Mouse (Mus musculus): ENCODE data around the gene Bicc1.

Gene Bicc1

DNA sequence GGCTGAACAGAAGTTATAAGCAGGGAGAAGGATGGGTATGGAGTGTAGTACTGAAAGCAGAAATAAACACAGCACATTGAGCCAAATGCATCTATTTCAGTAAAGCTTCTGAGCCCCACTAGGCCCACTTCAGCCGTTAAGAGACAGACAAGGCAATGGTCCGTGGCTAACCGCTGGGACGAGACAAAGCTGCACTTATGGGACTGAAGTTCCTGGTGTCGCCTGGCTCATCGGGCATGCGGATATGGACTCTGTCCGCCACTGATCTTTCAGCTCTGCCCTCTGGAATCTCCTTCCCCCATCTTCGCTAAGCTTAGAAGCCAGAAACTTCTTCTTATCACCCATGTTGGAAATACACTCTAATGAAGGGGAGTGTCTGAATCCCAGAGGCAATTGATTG lies 106.8 kb downstream of the Bicc1 start:
- no peak for DNase-seq (ENCODE audit: low read depth)

DNA sequence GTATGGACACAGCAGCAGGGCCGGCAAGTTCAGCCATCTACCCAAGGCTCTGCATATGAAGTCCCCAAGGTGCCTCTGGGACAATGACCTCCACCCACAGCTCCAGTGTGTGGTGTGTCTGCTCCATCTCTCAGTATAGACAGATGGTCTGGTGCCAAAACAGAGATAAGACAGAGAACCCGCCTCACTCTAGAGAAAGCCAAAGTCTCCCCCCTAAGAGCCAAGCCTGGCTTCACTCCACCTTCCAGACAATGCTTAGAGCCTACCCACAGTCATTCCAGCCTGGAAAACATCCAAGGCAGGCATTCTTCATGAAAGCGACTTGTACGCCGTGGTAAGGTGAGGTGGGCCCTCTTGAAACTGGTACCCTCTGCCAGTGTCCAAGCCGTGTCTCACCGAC lies 107.3 kb downstream of the Bicc1 start:
- no peak for DNase-seq (ENCODE audit: low read depth)

DNA sequence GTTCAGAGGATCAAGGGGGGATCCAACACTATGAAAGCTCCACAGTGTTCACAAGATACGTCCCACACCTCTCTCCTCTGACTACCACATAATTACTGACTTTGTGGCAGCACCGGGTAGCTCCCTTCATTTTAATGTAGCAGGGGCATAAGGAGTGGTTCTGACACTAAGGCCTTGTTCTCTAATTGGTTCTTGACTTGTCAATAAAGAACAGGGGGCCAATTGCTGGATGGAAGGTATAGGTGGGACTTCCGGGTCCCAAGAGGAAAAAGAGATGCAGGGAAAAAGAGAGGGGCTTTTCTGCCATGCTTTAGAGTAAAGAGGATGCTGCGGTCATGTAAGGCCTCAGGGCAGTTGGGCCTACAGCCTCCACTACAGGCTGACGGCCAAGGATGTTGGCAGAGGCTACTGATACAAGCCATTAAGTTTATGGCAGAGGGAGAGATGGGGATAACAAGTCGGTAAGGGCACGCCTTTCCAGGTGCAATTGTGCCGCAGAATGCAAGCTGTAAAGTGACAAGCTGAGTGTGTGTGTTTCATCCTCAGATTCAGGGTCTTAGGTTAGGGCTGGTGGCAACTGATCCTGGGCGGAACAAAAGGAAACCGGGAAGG lies 108.7 kb downstream of the Bicc1 start:
- DNase-seq (ENCODE audit: low read depth) = no peak

DNA sequence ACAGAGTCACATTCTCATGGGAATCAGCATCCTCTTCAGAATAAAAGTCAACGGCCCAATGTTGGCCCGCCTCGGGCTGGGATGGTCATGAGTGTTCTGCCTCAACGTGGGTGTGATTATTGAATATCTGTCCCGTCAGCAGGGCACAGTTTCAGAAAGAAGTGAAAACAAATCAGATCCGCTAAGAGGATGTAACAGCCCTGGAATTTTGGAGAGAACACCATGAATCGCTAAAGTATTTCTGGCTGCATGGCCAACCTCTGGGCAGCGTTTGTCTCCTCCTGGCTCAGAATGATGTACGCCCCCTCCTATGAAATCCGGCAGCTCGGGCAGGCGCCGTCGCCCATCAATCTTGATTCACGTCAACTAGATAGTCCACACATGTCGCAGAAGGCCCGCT lies 110.2 kb downstream of the Bicc1 start:
- DNase-seq (ENCODE audit: low read depth) = no peak

DNA sequence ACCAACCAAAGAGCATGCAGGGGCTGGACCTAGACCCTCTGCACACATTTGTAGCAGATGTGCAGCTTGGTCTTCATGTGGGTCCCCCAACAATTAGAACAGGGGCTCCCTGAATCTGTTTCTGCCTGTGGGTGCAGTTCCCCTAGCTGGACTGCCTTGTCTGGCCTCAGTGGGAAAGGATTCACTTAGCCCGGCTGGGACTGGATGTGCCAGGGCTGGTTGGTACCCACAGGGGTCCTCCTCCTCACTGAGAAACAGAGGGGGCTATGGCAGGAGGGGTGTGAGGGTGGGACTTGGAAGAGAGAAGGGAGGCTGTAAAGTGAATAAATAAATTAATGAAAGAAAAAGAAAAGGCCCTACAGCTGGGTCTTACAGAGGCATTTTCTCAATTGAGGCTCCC lies 115.1 kb downstream of the Bicc1 start:
- DNase-seq (ENCODE audit: low read depth) = no peak

DNA sequence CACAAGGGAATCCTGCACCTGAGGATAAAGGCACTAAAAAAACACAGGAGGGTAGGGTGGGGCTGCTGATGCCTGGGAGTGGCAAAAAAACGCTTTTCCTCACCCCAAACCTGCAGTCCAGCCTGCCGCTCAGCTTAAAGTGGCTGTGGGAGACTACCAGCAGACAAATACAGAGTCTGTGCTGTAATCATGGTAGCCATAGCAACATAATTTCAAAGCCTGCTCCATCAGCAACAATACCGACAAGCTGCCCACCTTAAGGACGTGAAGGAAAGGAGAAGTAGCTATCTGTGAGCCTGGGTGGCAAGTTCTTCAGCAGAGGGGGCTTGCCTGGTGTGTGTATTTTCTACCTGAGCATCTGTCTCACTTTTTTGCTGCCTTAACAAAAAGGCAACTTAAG lies 117.6 kb downstream of the Bicc1 start:
- DNase-seq (ENCODE audit: low read depth) = no peak

DNA sequence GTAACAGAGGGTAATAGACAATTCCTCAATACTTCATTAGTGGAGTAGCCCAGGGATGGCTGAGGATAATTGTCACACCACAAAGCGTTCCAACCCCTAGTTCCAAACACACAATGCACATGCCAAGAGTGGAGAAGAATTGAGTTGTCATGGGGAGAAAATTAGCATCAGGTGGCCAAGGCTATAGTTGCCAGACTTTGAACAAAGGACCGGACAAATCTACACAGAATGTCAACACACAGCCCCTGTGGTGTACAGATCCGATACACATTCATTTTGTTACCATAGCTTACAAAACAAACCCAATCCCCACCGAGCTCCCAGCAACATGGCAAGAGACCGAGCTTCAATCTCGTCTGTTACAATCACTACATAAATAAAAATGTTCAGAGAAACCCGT lies 123.0 kb downstream of the Bicc1 start:
- no peak for DNase-seq (ENCODE audit: low read depth)

DNA sequence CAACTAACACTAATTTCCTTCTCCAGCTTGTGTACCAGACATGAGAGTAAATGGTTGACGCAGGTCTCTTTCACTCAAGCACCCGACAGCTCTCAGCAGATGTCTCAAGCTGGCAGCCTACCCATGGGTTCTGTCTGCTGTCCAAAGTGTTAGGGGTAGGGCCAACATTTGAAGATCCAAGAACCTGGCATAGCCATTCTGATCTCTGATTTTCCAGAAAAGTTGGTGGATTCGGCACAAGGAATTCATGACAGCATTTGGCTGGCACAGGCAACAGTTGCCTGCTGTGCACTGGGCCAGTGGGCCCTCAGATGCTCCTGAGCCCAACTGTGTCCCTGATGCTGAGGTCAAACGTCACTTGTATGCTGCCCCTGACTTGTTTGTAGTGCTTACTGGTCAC lies 130.5 kb downstream of the Bicc1 start:
- DNase-seq (ENCODE audit: low read depth) = no peak

DNA sequence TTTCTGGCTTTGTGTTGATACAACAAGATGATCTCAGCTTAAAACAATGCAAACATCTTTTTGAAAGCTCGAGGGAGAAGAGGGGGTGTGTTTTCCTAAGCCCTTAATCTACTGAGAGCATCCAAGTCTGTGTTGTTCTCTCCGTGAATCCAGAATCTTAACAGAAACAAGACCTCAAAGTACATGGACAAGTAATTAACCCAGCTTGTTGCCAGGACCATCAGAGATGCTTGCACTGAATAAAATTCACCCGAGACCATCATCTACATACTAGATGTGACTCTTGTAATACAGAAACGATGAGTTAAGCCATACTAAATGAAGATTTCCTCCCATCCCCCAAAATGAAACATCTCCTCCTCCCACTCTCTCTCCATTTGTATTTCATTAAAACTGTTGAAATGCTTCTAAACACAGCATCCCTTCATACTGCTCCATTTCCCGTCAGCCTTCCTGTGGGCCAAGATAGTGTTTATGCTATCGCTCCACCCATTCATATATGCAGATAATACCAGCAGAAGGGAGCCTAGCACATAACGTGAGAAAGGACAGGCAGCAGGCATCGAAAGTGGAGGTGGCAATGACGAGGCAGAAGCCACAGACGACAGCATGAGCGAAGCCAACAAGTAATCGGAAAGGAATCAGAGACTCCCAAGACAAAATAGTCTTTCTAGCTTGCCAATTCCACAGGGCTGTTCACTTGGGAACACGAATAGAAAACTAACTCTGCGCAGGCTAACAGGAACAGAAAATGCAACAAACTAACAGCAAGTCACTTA lies 131.2 kb downstream of the Bicc1 start:
- no peak for DNase-seq (ENCODE audit: low read depth)

DNA sequence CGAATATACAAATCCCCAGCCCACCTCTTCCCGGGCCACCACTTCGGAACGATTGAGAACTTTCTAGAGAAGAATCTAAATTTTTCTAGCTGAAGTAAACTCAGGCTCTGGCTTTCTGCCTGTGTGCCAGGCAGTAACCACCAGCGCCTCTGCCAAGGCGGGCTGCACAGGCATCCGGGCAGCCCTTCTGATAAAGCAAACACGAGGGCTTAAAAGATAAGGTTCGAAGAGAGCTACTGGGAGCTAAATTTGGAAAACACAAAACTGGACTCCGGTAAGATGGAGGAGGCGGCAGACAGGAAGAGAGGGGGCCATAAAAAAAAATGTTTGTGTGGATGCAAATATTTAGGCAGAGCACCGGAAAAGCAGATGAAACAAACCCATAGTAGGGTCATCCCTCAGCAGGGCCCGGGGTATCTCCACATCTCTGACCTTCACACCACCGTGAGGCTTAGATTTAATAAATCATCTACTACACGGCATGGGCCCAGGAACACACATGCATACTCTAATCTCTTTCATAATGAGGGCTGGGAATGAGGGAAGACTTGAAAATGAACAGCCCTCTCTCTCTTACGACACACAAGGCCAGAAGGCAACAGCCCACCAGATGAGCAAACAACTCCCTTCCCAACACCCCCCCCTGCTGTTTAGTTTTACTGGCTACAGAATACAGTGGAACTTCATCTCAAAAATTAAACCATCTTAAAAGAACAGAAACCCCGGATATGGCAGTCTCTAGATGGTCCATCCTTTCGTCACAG lies 134.2 kb downstream of the Bicc1 start:
- no peak for DNase-seq (ENCODE audit: low read depth)

DNA sequence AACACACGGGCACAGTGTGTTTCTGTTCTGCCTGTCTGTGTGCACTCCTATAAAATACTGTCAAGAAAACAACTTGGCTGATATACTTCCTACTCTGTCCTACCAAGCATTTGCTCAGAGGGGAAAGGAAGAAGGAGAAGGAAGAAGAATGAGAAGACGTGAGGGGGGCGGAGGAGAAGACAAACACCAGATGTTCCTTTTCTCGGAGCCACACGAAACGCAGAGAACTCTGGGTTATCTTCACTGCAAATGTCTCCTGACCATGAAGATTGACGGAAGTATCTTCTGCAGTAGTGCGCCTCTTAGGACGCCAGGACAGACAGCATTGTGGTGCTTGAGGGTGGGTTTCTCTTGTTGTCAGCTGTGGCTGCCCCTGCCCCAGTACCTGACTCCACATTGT lies 134.8 kb downstream of the Bicc1 start:
- no peak for DNase-seq (ENCODE audit: low read depth)

DNA sequence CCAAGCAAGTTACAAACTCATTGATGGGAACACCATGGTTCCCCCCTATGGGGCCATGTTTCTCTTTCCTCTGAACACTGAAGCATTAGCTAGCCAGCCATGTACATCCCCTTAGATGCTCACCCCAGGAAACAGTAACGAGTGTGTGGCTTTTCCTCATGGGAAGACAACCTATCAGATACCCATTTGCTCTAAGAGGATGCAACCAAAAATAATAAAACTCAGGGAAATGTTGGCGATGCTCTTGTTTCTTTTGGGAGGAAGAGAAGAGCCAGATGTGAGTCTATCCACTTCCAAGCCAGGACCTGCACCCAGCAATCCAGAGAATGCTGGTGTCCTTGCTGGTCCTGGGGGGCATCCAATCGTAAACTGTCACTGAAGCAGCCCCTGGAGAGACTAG lies 136.0 kb downstream of the Bicc1 start:
- DNase-seq (ENCODE audit: low read depth) = no peak

DNA sequence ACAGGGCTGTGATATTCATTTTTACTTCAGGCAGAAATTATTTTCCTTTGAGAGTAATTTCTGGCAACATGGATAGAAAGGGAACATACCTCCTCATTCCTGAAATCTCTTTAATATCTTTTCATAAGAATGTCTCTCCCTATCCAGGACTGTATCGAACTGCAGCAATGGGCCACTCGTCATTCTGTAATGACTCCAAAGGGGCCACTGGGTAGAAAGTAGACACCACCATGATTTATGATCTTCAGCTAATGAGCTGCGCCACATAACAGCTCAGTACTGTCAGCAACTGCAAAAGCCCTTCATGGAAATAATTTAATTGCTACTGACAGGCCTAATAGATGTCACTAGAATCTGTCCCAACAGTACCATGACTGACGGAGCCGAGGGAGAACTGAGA lies 139.0 kb downstream of the Bicc1 start:
- no peak for DNase-seq (ENCODE audit: low read depth)

DNA sequence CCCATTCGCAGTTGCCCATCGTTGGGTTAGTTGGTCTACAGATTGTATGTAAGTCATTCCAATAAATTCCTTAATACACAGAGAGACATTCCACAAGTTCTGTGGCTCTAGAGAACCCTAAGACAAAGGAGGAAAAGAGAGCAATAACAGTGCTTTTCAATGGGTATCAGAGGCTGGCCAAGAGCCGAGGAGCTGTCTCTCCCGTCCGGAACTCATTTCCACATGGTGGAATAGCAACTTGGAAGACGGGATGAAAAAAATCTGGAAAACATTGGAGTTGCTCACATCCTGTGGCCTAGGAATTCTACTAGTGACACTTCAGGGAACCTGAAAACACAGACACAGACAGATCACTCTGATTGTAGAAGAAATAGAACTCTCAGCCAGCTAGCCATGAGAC lies 139.7 kb downstream of the Bicc1 start:
- DNase-seq (ENCODE audit: low read depth) = no peak

DNA sequence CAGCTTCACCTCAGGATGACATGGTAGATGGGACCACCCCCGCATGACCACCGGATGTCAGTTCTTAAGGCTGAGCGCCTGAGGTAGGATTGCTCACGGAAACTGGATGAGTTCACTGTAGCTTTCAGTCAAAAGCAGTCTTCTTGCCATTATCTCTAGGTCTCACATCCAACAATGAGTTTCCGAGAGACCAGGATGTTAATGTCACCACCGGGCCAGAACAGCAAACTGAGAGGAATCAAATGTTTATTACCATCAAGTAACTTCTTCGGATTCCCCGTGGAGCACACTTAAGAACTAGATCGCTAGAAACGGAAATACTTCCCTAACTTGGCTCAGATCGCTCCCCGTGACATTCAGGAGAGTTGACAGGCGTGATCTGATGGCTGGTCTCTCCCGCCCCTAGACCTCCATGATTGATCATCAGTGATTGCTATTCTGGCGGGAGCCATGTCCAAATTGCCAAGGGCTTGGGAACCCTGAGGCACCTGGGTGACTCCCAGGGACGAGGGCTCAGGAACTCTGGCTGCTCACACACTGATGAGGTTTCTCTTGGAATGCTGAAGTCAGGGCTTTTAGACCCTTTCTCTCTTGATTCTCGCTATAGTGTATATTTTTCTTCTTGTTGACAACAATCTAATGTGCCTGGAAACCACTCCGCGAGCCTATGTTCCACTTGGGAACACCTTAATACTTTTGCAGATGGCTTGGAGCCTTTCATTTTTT lies 149.6 kb downstream of the Bicc1 start:
- no peak for DNase-seq (ENCODE audit: low read depth)

DNA sequence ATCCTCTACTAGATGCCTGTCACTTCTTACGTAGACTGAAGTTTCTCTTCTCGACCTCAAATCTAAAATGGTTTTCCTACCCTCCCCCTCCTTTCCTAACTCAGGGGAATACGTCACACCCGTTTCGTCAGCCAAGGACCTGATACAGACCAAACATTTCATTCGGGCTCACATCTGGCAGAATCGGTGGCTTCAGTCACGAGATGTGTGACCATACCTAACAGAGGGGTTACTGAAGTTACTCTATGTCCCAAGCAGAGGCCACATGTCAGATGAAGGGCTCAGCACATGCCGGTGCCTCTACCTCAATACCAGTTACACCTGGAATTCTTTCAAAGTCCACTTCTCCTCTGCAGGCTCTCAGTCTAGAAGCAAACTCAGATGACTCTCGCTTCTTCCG lies 150.8 kb downstream of the Bicc1 start:
- no peak for DNase-seq (ENCODE audit: low read depth)

DNA sequence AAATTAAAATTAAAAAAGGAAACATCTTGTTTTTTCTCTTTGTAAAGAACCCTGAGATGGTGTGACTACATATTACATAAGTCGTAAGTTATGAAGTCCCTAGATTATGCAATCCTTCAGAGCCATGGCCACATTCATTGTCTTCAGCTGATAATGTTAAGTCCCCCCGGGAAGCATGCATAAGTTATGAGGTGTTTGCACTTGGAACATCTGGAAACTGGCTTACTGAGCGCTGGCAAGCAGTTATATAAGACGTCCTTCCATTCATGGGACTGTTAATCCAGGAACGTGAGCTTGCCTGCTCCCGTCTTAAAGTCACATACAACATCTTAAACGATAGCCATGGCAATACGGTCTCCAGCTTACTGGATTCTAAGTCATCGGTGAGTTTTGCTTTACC lies 151.5 kb downstream of the Bicc1 start:
- no peak for DNase-seq (ENCODE audit: low read depth)

DNA sequence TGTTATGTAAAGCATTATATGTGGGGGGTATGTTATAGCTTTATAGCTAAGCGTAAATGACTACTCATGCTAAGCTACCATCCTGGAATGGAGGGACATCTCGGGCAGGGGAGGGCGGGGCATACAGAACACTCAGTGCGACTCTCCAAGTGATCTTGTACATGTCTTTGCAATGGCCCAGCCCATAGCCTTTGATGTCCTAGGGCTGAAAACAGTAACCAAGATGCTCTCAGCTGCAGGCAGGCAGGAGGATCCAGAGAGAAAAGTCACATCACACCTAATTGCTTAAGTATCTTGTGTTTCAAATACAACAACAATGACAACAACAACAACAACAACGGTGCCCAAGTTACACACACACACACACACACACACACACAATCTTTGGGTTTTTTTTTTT lies 152.0 kb downstream of the Bicc1 start:
- no peak for DNase-seq (ENCODE audit: low read depth)

DNA sequence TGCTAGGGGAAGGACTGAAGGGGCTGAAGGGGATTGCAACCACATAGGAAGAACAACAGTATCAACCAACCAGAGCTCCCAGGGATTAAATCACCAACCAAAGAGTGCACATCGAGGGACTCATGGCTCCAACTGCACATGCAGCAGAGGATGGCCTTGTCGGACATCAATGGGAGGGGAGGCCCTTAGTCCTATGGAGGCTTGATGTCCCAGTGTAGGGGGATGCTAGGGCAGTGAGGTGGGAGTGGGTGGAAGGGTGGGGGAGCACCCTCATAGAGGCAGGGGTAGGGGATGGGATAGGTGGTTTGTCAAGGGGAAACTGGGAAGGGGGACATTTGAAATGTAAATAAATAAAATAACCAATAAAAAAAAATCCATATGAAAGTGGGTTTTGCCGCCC lies 152.5 kb downstream of the Bicc1 start:
- DNase-seq (ENCODE audit: low read depth) = no peak

DNA sequence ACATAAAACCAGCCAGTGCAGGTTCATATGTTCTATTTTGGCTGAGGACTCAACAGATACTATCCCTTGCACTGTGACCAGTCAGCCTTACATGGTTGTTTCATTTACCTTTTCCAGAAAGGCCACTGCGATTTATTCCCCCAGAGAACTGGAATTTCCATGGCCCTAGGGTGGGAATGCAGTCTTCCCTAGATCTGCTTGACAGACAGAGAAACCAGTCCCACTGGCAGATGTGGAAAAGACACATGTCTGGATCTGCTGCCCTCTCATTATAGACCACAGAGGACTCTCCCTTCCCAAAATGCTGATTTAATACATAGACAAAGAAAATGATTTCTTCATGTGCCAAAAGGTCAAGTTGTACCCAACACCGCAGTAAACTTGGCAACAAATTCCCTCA lies 156.6 kb downstream of the Bicc1 start:
- DNase-seq (ENCODE audit: low read depth) = no peak

DNA sequence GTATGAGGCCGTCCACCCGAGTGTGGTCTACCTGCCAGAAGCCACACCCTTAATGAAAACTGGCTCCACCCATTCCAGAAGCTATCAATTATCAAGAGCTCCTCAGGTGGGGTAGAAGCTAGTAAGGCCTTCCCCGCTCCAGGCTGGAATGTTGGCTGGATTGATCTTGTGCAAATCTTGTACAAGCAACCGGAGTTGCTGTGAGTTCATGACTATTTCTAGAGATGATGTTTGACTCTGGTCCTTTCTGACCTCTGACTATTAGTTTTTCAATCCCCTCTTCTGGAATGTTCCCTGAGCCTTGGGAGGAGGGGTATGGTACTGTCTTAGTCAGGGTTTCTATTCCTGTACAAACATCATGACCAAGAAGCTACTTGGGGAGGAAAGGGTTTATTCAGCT lies 157.3 kb downstream of the Bicc1 start:
- no peak for DNase-seq (ENCODE audit: low read depth)

DNA sequence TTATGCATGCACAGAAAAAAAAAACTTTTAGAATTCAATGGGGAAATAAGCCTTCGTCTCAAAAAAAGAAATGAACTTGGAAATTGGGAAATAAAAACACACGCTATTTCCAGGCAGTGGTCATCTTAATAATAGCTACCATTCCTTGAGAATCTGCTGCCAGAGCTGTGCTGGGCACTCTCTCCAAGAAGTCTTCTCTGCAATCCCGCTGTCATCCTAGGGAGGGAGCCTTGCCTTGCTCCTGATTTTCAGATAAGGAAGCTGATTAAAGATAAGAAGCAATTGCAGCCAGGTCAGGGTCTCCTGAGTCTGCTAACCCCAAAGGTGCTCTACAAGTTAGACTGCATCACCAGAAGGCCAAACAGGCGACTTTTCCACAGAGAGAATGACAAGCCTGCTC lies 161.4 kb downstream of the Bicc1 start:
- DNase-seq (ENCODE audit: low read depth) = no peak

DNA sequence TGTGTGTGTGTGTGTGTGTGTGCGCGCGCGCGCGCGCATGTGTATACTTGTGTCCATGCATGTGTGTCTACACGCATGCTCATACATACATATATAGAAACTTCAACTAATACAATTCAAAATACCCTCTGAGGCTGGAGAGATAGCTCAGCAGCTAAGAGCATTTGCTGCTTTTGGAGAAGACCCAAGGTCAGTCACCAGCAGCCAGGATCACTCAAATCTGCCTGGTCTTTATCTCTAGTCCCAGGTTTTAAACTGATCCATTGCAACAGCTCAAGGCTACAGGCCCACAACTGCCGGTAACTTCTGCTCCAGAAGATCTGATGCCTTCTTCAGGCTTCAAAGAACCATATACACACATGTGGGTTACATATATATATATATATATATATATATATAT lies 163.4 kb downstream of the Bicc1 start:
- DNase-seq (ENCODE audit: low read depth) = no peak
